Mouse (Mus musculus) heart, embryonic 11.5 days (tissue): ENCODE measurements around the gene Nphs2. TPM values are rescaled to one million over a fixed set of nuclear protein-coding genes. Genes with fewer than 3 reads are reported as not detected.

Experiments used
- ATAC-seq: fragments of 200-750 bp; cut with Nextera tagmentation; replicated peaks from 2 replicates; pipeline ENCODE4 v1.8.0; 2017; ENCODE audit warnings: moderate library complexity; ENCODE audit not compliant: insufficient number of reproducible peaks, low FRiP score, low TSS enrichment
- H3K27ac ChIP-seq: fragments of 300-500 bp; sonication (generic); 2 replicates; pipeline ENCODE4 v1.5.1; 2014; ENCODE audit warnings: mild to moderate bottlenecking, low read depth, low read length
- H3K27me3 ChIP-seq: fragments of 300-500 bp; sonication (generic); 2 replicates; pipeline ENCODE4 v1.6.1; 2014; ENCODE audit warnings: mild to moderate bottlenecking, low read length, mixed read lengths; ENCODE audit not compliant: control insufficient read depth, insufficient read depth
- H3K36me3 ChIP-seq: fragments of 300-500 bp; sonication (generic); 2 replicates; pipeline ENCODE4 v1.6.1; 2014; ENCODE audit warnings: mild to moderate bottlenecking, low read length, moderate library complexity, mixed read lengths; ENCODE audit not compliant: control insufficient read depth, insufficient read depth
- H3K4me1 ChIP-seq: fragments of 300-500 bp; sonication (generic); 2 replicates; pipeline ENCODE4 v1.6.1; 2014; ENCODE audit warnings: low read length; ENCODE audit not compliant: control insufficient read depth, insufficient read depth
- H3K4me2 ChIP-seq: fragments of 300-500 bp; sonication (generic); 2 replicates; pipeline ENCODE4 v1.6.1; 2014; ENCODE audit warnings: mild to moderate bottlenecking, moderate library complexity
- H3K4me3 ChIP-seq: fragments of 300-500 bp; sonication (generic); 2 replicates; pipeline ENCODE4 v1.5.1; 2014; ENCODE audit warnings: low read depth, low read length
- H3K9ac ChIP-seq: fragments of 300-500 bp; sonication (generic); 2 replicates; pipeline ENCODE4 v1.6.1; 2014; ENCODE audit warnings: mild to moderate bottlenecking, low read depth, low read length, moderate library complexity
- H3K9me3 ChIP-seq: fragments of 300-500 bp; sonication (generic); replicated peaks from 2 replicates; pipeline ENCODE4 v1.6.1; 2016; ENCODE audit warnings: low read length; ENCODE audit not compliant: control insufficient read depth
- WGBS: fragments of 180-500 bp; shearing (Covaris S2); extraction: QIAGEN DNeasy Blood & Tissue Kit; methylation state at CpG from one replicate; pipeline ENCODE4 v1.1.7; 2014; ENCODE audit not compliant: insufficient replicate concordance; 5-methylcytosine and 5-hydroxymethylcytosine counted together
- polyA plus RNA-seq: library from polyadenylated mRNA; unstranded; fragments of >200 nt; fragmentation: Nextera tagmentation; extraction: Ambion mirVana; gene quantifications from 2 replicates; pipeline ENCODE4 v1.2.1, GENCODE M21; 2014

The Nphs2 gene
- polyA plus RNA-seq, 1 experiment from 2014 or later, result not detected

GRCm38 (mm10) chr1:156340847-156341246 lies 30.3 kb downstream of the Nphs2 start:
- no peak overlapping the region for H3K4me2 ChIP-seq
- no peaks in the 10 kb centered on the region for H3K4me1 ChIP-seq
- H3K27me3 ChIP-seq, result no peaks in the 10 kb centered on the region
- WGBS, result 66% methylated on average over 4 of the region's 4 CpGs
- no peak for ATAC-seq
- no peak overlapping the region for H3K9ac ChIP-seq
- H3K4me3 ChIP-seq, result no peak overlapping the region
- no peaks in the 10 kb centered on the region for H3K36me3 ChIP-seq
- H3K27ac ChIP-seq, result no peak overlapping the region
- H3K9me3 ChIP-seq, result no peaks in the 10 kb centered on the region

- H3K36me3 ChIP-seq, result no peaks in the 10 kb centered on the region
- H3K9ac ChIP-seq, result no peak overlapping the region
- H3K27ac ChIP-seq, result no peak overlapping the region
- no peak overlapping the region for H3K4me3 ChIP-seq
- H3K4me2 ChIP-seq, result no peak overlapping the region
- no peaks in the 10 kb centered on the region for H3K9me3 ChIP-seq
- 36% methylated on average over 4 of the region's 4 CpGs for WGBS
- ATAC-seq, result no peak
- no peaks in the 10 kb centered on the region for H3K4me1 ChIP-seq
- H3K27me3 ChIP-seq, result no peaks in the 10 kb centered on the region
Measured at GRCm38 (mm10) chr1:156344433-156344832, 33.9 kb downstream of the Nphs2 start.

- H3K4me3 ChIP-seq, result no peak overlapping the region
- no peak overlapping the region for H3K4me2 ChIP-seq
- no peak for ATAC-seq
- H3K9me3 ChIP-seq, result no peaks in the 10 kb centered on the region
- no peak overlapping the region for H3K9ac ChIP-seq
- H3K27me3 ChIP-seq, result no peaks in the 10 kb centered on the region
- H3K4me1 ChIP-seq, result no peaks in the 10 kb centered on the region
- 82% methylated on average over 4 of the region's 4 CpGs for WGBS
- no peak overlapping the region for H3K27ac ChIP-seq
- H3K36me3 ChIP-seq, result no peaks in the 10 kb centered on the region
Measured at GRCm38 (mm10) chr1:156345633-156346032, 35.1 kb downstream of the Nphs2 start.

- H3K36me3 ChIP-seq, result no peaks in the 10 kb centered on the region
- no peak for ATAC-seq
- 55% methylated on average over 4 of the region's 4 CpGs for WGBS
- H3K4me3 ChIP-seq, result no peak overlapping the region
- no peaks in the 10 kb centered on the region for H3K4me1 ChIP-seq
- no peaks in the 10 kb centered on the region for H3K27me3 ChIP-seq
- H3K9me3 ChIP-seq, result no peaks in the 10 kb centered on the region
- H3K4me2 ChIP-seq, result no peak overlapping the region
- no peak overlapping the region for H3K27ac ChIP-seq
- H3K9ac ChIP-seq, result no peak overlapping the region
Measured at GRCm38 (mm10) chr1:156349031-156349430, 38.5 kb downstream of the Nphs2 start.

GRCm38 (mm10) chr1:156350441-156350840 lies 39.9 kb downstream of the Nphs2 start:
- H3K27me3 ChIP-seq, result no peaks in the 10 kb centered on the region
- H3K9ac ChIP-seq, result no peak overlapping the region
- 83% methylated on average over 4 of the region's 4 CpGs for WGBS
- no peak overlapping the region for H3K4me2 ChIP-seq
- no peaks in the 10 kb centered on the region for H3K4me1 ChIP-seq
- ATAC-seq, result no peak
- no peaks in the 10 kb centered on the region for H3K9me3 ChIP-seq
- no peaks in the 10 kb centered on the region for H3K36me3 ChIP-seq
- no peak overlapping the region for H3K27ac ChIP-seq
- H3K4me3 ChIP-seq, result no peak overlapping the region

GRCm38 (mm10) chr1:156352466-156352865 lies 41.9 kb downstream of the Nphs2 start:
- H3K9me3 ChIP-seq, result no peaks in the 10 kb centered on the region
- WGBS, result 76% methylated on average over 2 of the region's 2 CpGs
- H3K27ac ChIP-seq, result no peak overlapping the region
- no peak overlapping the region for H3K9ac ChIP-seq
- no peaks in the 10 kb centered on the region for H3K36me3 ChIP-seq
- no peak overlapping the region for H3K4me3 ChIP-seq
- H3K4me1 ChIP-seq, result no peaks in the 10 kb centered on the region
- ATAC-seq, result no peak
- H3K27me3 ChIP-seq, result no peaks in the 10 kb centered on the region
- no peak overlapping the region for H3K4me2 ChIP-seq

GRCm38 (mm10) chr1:156365740-156366139 lies 55.2 kb downstream of the Nphs2 start, which contains the start of gene Gm2000:
Gene Gm2000, plus strand, starts transcription at chr1:156366040.
- Histone ChIP-seq H3K27me3 (no peaks in the 10 kb centered on the region), H3K9ac (no peak within 1 kb of the TSS), H3K36me3 (no peaks in the 10 kb centered on the region), H3K9me3 (0 out of 2 replicates have a peak, but pooled peaks cover 4% of the 10 kb centered on the region), H3K27ac (no peak within 1 kb of the TSS), H3K4me1 (no peaks in the 10 kb centered on the region), H3K4me2 (no peak within 1 kb of the TSS), H3K4me3 (no peak within 1 kb of the TSS)
- WGBS, result 83% methylated on average over 7 of the region's 8 CpGs
- ATAC-seq, result no peak

Other genes starting within 250 kb of the Nphs2 start
- 2.0 and 2.9 TPM in 2 replicates for gene Fam163a, start 105.7 kb upstream of the Nphs2 start, polyA plus RNA-seq
- 0.06 TPM in 1 of 2 replicates, not detected in the other for gene Tdrd5, start 7.1 kb upstream of the Nphs2 start, polyA plus RNA-seq
- 735 and 772 TPM in 2 replicates for gene Gm2000, start 55.3 kb downstream of the Nphs2 start, polyA plus RNA-seq
- gene Axdnd1, start 110.4 kb downstream of the Nphs2 start, polyA plus RNA-seq, result 0.32 and 0.56 TPM in 2 replicates
- 48.5 and 50.0 TPM in 2 replicates for gene Soat1, start 163.6 kb downstream of the Nphs2 start, polyA plus RNA-seq
- gene Gm10031, start 213.3 kb downstream of the Nphs2 start, polyA plus RNA-seq, result 0.35 and 0.66 TPM in 2 replicates
- 3.5 and 5.2 TPM in 2 replicates for gene Abl2, start 248.1 kb downstream of the Nphs2 start, polyA plus RNA-seq